Mouse (Mus musculus) midbrain, embryonic 14.5 days (tissue): ENCODE measurements around the gene Slco1a6. TPM values are rescaled to one million over a fixed set of nuclear protein-coding genes. Genes with fewer than 3 reads are reported as not detected.
"Not testable (repeated sequence)": the region's sequence is repeated elsewhere in the genome, so short reads cannot be mapped to it uniquely, and the experiment has no call there.

Source experiments
- ATAC-seq: fragments of 200-750 bp; cut with Nextera tagmentation; 2 replicates; pipeline ENCODE4 v1.8.0; 2017; ENCODE audit warnings: moderate number of reproducible peaks, moderate library complexity; ENCODE audit not compliant: low FRiP score, low TSS enrichment
- DNase-seq: peaks from one replicate; pipeline ENCODE4 v3.0.0-alpha.2; 2015
- H3K27ac ChIP-seq: fragments of 300-500 bp; sonication (generic); replicated peaks from 2 replicates; pipeline ENCODE4 v1.5.1; 2014; ENCODE audit warnings: mild to moderate bottlenecking, low read depth, low read length, moderate library complexity
- H3K27me3 ChIP-seq: fragments of 300-500 bp; sonication (generic); 2 replicates; pipeline ENCODE4 v1.6.1; 2014; ENCODE audit warnings: low read length, control low read depth, mixed read lengths; ENCODE audit not compliant: control insufficient read depth, insufficient read depth
- H3K36me3 ChIP-seq: fragments of 300-500 bp; sonication (generic); 2 replicates; pipeline ENCODE4 v1.6.1; 2014; ENCODE audit warnings: low read length, control low read depth; ENCODE audit not compliant: control insufficient read depth, insufficient read depth
- H3K4me1 ChIP-seq: fragments of 300-500 bp; sonication (generic); 2 replicates; pipeline ENCODE4 v1.6.1; 2014; ENCODE audit warnings: mild to moderate bottlenecking, antibody characterized with exemption, low read length, control low read depth; ENCODE audit not compliant: control insufficient read depth, insufficient read depth
- H3K4me2 ChIP-seq: fragments of 300-500 bp; sonication (generic); 2 replicates; pipeline ENCODE4 v1.6.1; 2014; ENCODE audit warnings: mild to moderate bottlenecking, low read length, moderate library complexity
- H3K4me3 ChIP-seq: fragments of 300-500 bp; sonication (generic); replicated peaks from 2 replicates; pipeline ENCODE4 v1.5.1; 2014; ENCODE audit warnings: low read depth, low read length
- H3K9ac ChIP-seq: fragments of 300-500 bp; sonication (generic); replicated peaks from 2 replicates; pipeline ENCODE4 v1.6.1; 2014; ENCODE audit warnings: mild to moderate bottlenecking, low read length, moderate library complexity
- H3K9me3 ChIP-seq: fragments of 300-500 bp; sonication (generic); 2 replicates; pipeline ENCODE4 v1.6.1; 2016; ENCODE audit warnings: low read length, control low read depth, mixed read lengths; ENCODE audit not compliant: control insufficient read depth
- WGBS: fragments of 180-500 bp; shearing (Covaris S2); extraction: QIAGEN DNeasy Blood & Tissue Kit; methylation state at CpG from one replicate; pipeline ENCODE4 v1.1.7; 2014; 5-methylcytosine and 5-hydroxymethylcytosine counted together
- polyA plus RNA-seq: library from polyadenylated mRNA; unstranded; fragments of >200 nt; fragmentation: Nextera tagmentation; extraction: Ambion mirVana; gene quantifications from 2 replicates; pipeline ENCODE4 v1.2.1, GENCODE M21; 2014

The Slco1a6 gene
- polyA plus RNA-seq = 0.54 and 0.74 TPM in 2 replicates

DNA sequence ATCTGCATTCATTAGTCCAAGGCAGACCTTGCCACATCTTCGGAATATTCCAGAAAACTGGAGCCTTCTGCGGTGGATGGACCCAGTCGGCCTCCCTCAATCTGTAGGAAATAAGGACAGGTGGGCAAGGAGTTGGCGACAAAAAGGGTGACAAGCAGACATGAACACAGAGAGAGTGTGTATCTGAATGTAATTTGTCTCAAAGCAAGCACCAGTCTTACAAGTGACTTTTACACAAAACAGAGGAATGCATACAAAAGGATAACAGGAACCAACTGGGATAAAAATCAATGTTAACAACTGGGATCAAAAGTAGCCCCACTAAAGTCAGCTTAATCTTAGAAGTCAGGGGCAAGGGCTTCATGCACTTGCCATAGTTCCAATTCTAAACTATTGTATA is at the start of gene Slco1a6:
Gene Slco1a6 (minus strand): TSS at position 101 of the 400 bp plus-strand sequence.
- H3K4me1 ChIP-seq = no peaks in the 10 kb centered on the region
- H3K4me3 ChIP-seq = no peak within 1 kb of the TSS
- H3K9me3 ChIP-seq = no peaks in the 10 kb centered on the region
- no peaks in the 10 kb centered on the region for H3K27me3 ChIP-seq
- H3K9ac ChIP-seq = no peak within 1 kb of the TSS
- no peaks in the 10 kb centered on the region for H3K36me3 ChIP-seq
- DNase-seq (no peak), ATAC-seq (no peak)
- H3K4me2 ChIP-seq = no peak within 1 kb of the TSS
- no peak within 1 kb of the TSS for H3K27ac ChIP-seq
- WGBS = 95% methylated on average over 4 of the region's 4 CpGs

- not testable (repeated sequence) for DNase-seq, H3K27ac ChIP-seq, H3K36me3 ChIP-seq, H3K4me2 ChIP-seq, ATAC-seq, H3K4me1 ChIP-seq, H3K9ac ChIP-seq, H3K4me3 ChIP-seq, H3K27me3 ChIP-seq, H3K9me3 ChIP-seq
- 88% methylated on average over 1 of the region's 1 CpGs for WGBS
These were observed 42.5 kb upstream of the Slco1a6 start for GRCm38 (mm10) chr6:142250738-142251307.

GRCm38 (mm10) chr6:142245065-142245464 is 36.7 kb upstream of the Slco1a6 start:
- H3K4me3 ChIP-seq = no peak overlapping the region
- H3K27me3 ChIP-seq = no peaks in the 10 kb centered on the region
- no peaks in the 10 kb centered on the region for H3K4me1 ChIP-seq
- no peak overlapping the region for H3K27ac ChIP-seq
- no peak for ATAC-seq
- H3K4me2 ChIP-seq = no peak overlapping the region
- H3K36me3 ChIP-seq = no peaks in the 10 kb centered on the region
- 78% methylated on average over 5 of the region's 5 CpGs for WGBS
- no peaks in the 10 kb centered on the region for H3K9me3 ChIP-seq
- no peak overlapping the region for H3K9ac ChIP-seq
- DNase-seq = no peak

- Histone ChIP-seq H3K9ac (no peak overlapping the region), H3K4me2 (no peak overlapping the region), H3K27ac (no peak overlapping the region), H3K4me1 (no peaks in the 10 kb centered on the region), H3K4me3 (no peak overlapping the region), H3K27me3 (no peaks in the 10 kb centered on the region), H3K9me3 (no peaks in the 10 kb centered on the region), H3K36me3 (no peaks in the 10 kb centered on the region)
- WGBS = 89% methylated on average over 1 of the region's 1 CpGs
- ATAC-seq (no peak), DNase-seq (no peak)
These were observed 31.1 kb upstream of the Slco1a6 start for GRCm38 (mm10) chr6:142239468-142239867.

DNA sequence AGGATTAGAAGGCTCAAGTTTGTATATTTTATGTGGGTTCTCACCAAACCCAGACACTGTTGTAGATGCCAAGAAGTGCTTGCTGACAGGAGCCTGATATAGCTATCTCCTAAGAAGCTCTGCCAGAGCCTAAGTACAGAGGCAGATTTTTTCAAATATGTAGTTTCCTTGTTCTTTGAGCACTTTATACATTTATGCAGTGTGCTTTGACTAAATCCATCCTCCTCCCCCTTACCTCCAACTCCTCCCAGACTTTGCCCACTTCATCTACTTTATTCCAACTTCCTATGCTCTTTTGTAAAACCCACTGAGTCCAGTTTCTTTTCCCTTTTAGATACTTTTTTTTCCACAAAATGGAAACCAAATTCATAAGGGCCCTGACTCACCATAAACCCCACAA is 11.8 kb upstream of the Slco1a6 start:
- no peaks in the 10 kb centered on the region for H3K27me3 ChIP-seq
- H3K4me2 ChIP-seq = no peak overlapping the region
- ATAC-seq = no peak
- no peak for DNase-seq
- H3K9me3 ChIP-seq = no peaks in the 10 kb centered on the region
- H3K36me3 ChIP-seq = no peaks in the 10 kb centered on the region
- no peak overlapping the region for H3K4me3 ChIP-seq
- H3K27ac ChIP-seq = no peak overlapping the region
- no peak overlapping the region for H3K9ac ChIP-seq
- no peaks in the 10 kb centered on the region for H3K4me1 ChIP-seq

DNA sequence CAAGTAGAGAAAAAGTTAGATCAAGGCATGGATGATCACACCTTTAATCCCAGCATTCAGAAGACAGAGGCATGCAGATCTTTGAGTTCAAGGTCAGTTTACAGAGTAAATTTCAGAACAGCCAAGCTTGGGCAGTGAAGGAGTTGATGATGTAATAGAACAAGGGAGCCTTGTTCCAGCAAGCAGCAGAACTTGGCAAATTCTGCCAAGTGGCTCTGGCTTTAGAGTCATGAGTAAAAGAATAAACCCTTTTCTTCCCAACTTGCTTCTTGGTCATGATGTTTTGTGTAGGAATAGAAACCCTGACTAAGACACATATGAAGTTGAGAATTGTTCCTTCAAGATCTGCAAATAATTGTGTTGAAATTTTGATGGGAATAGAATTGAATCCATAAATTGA is 3.5 kb upstream of the Slco1a6 start:
- no peaks in the 10 kb centered on the region for H3K36me3 ChIP-seq
- H3K9ac ChIP-seq = no peak overlapping the region
- H3K27me3 ChIP-seq = no peaks in the 10 kb centered on the region
- no peak overlapping the region for H3K4me3 ChIP-seq
- no peaks in the 10 kb centered on the region for H3K9me3 ChIP-seq
- ATAC-seq (no peak), DNase-seq (no peak)
- no peak overlapping the region for H3K4me2 ChIP-seq
- no peaks in the 10 kb centered on the region for H3K4me1 ChIP-seq
- no peak overlapping the region for H3K27ac ChIP-seq

DNA sequence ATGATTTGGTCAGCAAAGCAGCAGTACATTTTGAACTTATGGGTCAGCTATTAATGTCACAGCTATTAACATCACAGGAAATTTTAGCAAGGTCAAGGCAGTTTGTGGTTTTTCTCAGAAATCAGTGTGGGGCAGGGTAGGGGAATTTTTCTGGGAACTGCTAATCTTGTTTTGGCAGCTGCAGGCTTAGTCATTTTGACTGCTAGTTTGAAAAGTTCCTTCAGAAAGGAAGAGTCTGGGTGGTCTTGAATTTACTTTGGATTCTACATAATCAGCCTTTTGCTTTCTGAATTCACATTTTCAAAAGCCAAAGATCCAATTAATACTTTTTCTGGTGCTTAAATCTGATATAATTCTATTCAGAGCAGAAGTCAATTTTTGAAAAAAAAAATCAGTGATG is 1.4 kb upstream of the Slco1a6 start:
- Histone ChIP-seq H3K9me3 (no peaks in the 10 kb centered on the region), H3K27me3 (no peaks in the 10 kb centered on the region), H3K9ac (no peak overlapping the region), H3K4me1 (no peaks in the 10 kb centered on the region), H3K36me3 (no peaks in the 10 kb centered on the region), H3K27ac (no peak overlapping the region), H3K4me3 (no peak overlapping the region), H3K4me2 (no peak overlapping the region)
- ATAC-seq (no peak), DNase-seq (no peak)

GRCm38 (mm10) chr6:142200524-142200923 is 7.8 kb downstream of the Slco1a6 start:
- H3K27ac ChIP-seq = no peak overlapping the region
- H3K4me2 ChIP-seq = no peak overlapping the region
- H3K9ac ChIP-seq = no peak overlapping the region
- no peaks in the 10 kb centered on the region for H3K9me3 ChIP-seq
- no peaks in the 10 kb centered on the region for H3K27me3 ChIP-seq
- DNase-seq (no peak), ATAC-seq (no peak)
- no peaks in the 10 kb centered on the region for H3K36me3 ChIP-seq
- H3K4me1 ChIP-seq = no peaks in the 10 kb centered on the region
- H3K4me3 ChIP-seq = no peak overlapping the region

- DNase-seq (no peak), ATAC-seq (no peak)
- no peaks in the 10 kb centered on the region for H3K36me3 ChIP-seq
- H3K4me1 ChIP-seq = no peaks in the 10 kb centered on the region
- no peaks in the 10 kb centered on the region for H3K9me3 ChIP-seq
- WGBS = 89% methylated on average over 8 of the region's 8 CpGs
- H3K27me3 ChIP-seq = no peaks in the 10 kb centered on the region
- no peak overlapping the region for H3K4me3 ChIP-seq
- no peak overlapping the region for H3K9ac ChIP-seq
- no peak overlapping the region for H3K4me2 ChIP-seq
- H3K27ac ChIP-seq = no peak overlapping the region
These were observed 14.1 kb downstream of the Slco1a6 start for GRCm38 (mm10) chr6:142194245-142194644.
